Mouse (Mus musculus) CH12.LX (cell line): ENCODE data around the gene Psmg3. TPM values are rescaled to one million over a fixed set of nuclear protein-coding genes. Genes with fewer than 3 reads are reported as not detected.

Experiments used
- DNase-seq: peaks from one replicate; pipeline ENCODE4 v3.0.0-alpha.2; 2013; ENCODE audit errors: extremely low read depth
- H3K27ac ChIP-seq: 2 replicates; pipeline ENCODE4 v1.5.1; 2012; ENCODE audit warnings: low read depth, mild to moderate bottlenecking, control low read depth, moderate library complexity; ENCODE audit not compliant: insufficient read depth
- H3K27me3 ChIP-seq: replicated peaks from 2 replicates; pipeline ENCODE3; 2012; ENCODE audit warnings: inconsistent platforms
- H3K36me3 ChIP-seq, 2 experiments: replicated peaks in 1 of 2; 2 replicates each; pipeline versions ENCODE3 to v1.6.1; 2012; ENCODE audit warnings: inconsistent platforms in 1 of 2, low read length in 1 of 2, mild to moderate bottlenecking in 1 of 2, mixed read lengths in 1 of 2, moderate library complexity in 1 of 2; ENCODE audit not compliant: control insufficient read depth in 1 of 2, insufficient read depth in 1 of 2
- H3K4me1 ChIP-seq, 2 experiments: 2 replicates each; pipeline ENCODE4 v1.6.1; 2012; ENCODE audit warnings: inconsistent platforms in 1 of 2, moderate library complexity in 1 of 2; ENCODE audit not compliant: insufficient read depth in 2 of 2, control insufficient read depth in 1 of 2
- H3K4me2 ChIP-seq: 2 replicates; pipeline ENCODE4 v1.6.1; 2012; ENCODE audit warnings: low read depth, mild to moderate bottlenecking, control low read depth; ENCODE audit not compliant: poor library complexity, insufficient read depth, severe bottlenecking
- H3K4me3 ChIP-seq, 3 experiments: fragments of 150-350 bp in 1 of 3; sonication (generic) in 1 of 3; replicated peaks in 1 of 3; 2 replicates each; pipeline versions ENCODE3 to v1.5.1; 2011 to 2012; ENCODE audit warnings: low read depth in 2 of 3, low read length in 2 of 3, mild to moderate bottlenecking in 2 of 3, moderate library complexity in 2 of 3, control low read depth in 1 of 3, improper control_type of control experiment in 1 of 3, inconsistent platforms in 1 of 3, mixed read lengths in 1 of 3; ENCODE audit not compliant: poor library complexity in 1 of 3
- H3K79me2 ChIP-seq: replicated peaks from 2 replicates; pipeline ENCODE4 v1.6.1; 2012; ENCODE audit warnings: mild to moderate bottlenecking, moderate library complexity; ENCODE audit not compliant: control insufficient read depth, poor library complexity, insufficient read depth, severe bottlenecking; ENCODE audit errors: extremely low read depth
- H3K9ac ChIP-seq: 2 replicates; pipeline ENCODE4 v1.6.1; 2012; ENCODE audit warnings: low read depth, mild to moderate bottlenecking, control low read depth, moderate library complexity; ENCODE audit not compliant: insufficient read depth
- H3K9me3 ChIP-seq: replicated peaks from 2 replicates; pipeline ENCODE3; 2012; ENCODE audit warnings: low read length, inconsistent platforms, mixed read lengths
- CHD1 ChIP-seq: IDR thresholded peaks from 2 replicates; pipeline ENCODE4 v1.6.1; 2012; ENCODE audit warnings: low read depth, low read length, improper control_type of control experiment, inconsistent platforms
- CTCF ChIP-seq, 2 experiments: IDR thresholded peaks in 1 of 2; conservative IDR thresholded peaks in 1 of 2; 2 replicates each; pipeline ENCODE4 v1.5.1; 2011 to 2012; ENCODE audit warnings: low read depth in 2 of 2, low read length in 2 of 2, improper control_type of control experiment in 1 of 2, inconsistent platforms in 1 of 2, mild to moderate bottlenecking in 1 of 2, moderate library complexity in 1 of 2
- E2F4 ChIP-seq: IDR thresholded peaks from 2 replicates; pipeline ENCODE4 v1.6.1; 2011; ENCODE audit warnings: low read depth, low read length, improper control_type of control experiment; ENCODE audit not compliant: insufficient replicate concordance
- EP300 ChIP-seq: IDR thresholded peaks from 2 replicates; pipeline ENCODE4 v1.6.1; 2011; ENCODE audit warnings: low read length, improper control_type of control experiment
- GABPA ChIP-seq: IDR thresholded peaks from 2 replicates; pipeline ENCODE4 v1.6.1; 2012; ENCODE audit warnings: low read depth, low read length, improper control_type of control experiment, inconsistent platforms; ENCODE audit not compliant: insufficient replicate concordance
- HCFC1 ChIP-seq: IDR thresholded peaks from 2 replicates; pipeline ENCODE4 v1.6.1; 2012; ENCODE audit warnings: low read depth, mild to moderate bottlenecking, inconsistent platforms, low read length, improper control_type of control experiment
- JUND ChIP-seq: conservative IDR thresholded peaks from 2 replicates; pipeline ENCODE4 v1.6.1; 2011; ENCODE audit warnings: low read depth, low read length, improper control_type of control experiment
- MAFK ChIP-seq: IDR thresholded peaks from 2 replicates; pipeline ENCODE4 v1.6.1; 2011; ENCODE audit warnings: low read length, improper control_type of control experiment; ENCODE audit not compliant: insufficient replicate concordance
- MEF2A ChIP-seq: IDR thresholded peaks from 2 replicates; pipeline ENCODE4 v1.6.1; 2014; ENCODE audit warnings: low read depth, mild to moderate bottlenecking, inconsistent platforms, low read length, improper control_type of control experiment, borderline replicate concordance
- NRF1 ChIP-seq: IDR thresholded peaks from 2 replicates; pipeline ENCODE4 v1.6.1; 2014; ENCODE audit warnings: low read depth, mild to moderate bottlenecking, inconsistent platforms, low read length, improper control_type of control experiment, moderate library complexity
- POLR2AphosphoS2 ChIP-seq: IDR thresholded peaks from 2 replicates; pipeline ENCODE4 v1.6.1; 2011; ENCODE audit warnings: low read depth, low read length, improper control_type of control experiment
- RAD21 ChIP-seq: IDR thresholded peaks from 2 replicates; pipeline ENCODE4 v1.6.1; 2011; ENCODE audit warnings: low read depth, mild to moderate bottlenecking, low read length, improper control_type of control experiment, moderate library complexity
- RCOR1 ChIP-seq: conservative IDR thresholded peaks from 2 replicates; pipeline ENCODE4 v1.6.1; 2012; ENCODE audit warnings: low read depth, mild to moderate bottlenecking, inconsistent platforms, low read length, improper control_type of control experiment
- SMC3 ChIP-seq: IDR thresholded peaks from 2 replicates; pipeline ENCODE4 v1.6.1; 2011; ENCODE audit warnings: low read depth, low read length, improper control_type of control experiment
- TBP ChIP-seq: conservative IDR thresholded peaks from 2 replicates; pipeline ENCODE4 v1.6.1; 2011; ENCODE audit warnings: low read depth, low read length, improper control_type of control experiment
- UBTF ChIP-seq: IDR thresholded peaks from 2 replicates; pipeline ENCODE4 v1.6.1; 2012; ENCODE audit warnings: low read depth, mild to moderate bottlenecking, inconsistent platforms, low read length, improper control_type of control experiment, moderate library complexity
- USF1 ChIP-seq: IDR thresholded peaks from 2 replicates; pipeline ENCODE4 v1.6.1; 2014; ENCODE audit warnings: low read depth, mild to moderate bottlenecking, inconsistent platforms, low read length, improper control_type of control experiment
- USF2 ChIP-seq: conservative IDR thresholded peaks from 2 replicates; pipeline ENCODE4 v1.6.1; 2011; ENCODE audit warnings: low read depth, low read length, improper control_type of control experiment
- dilution Hi-C: fragments of 300-500 bp; cut with MboI; formaldehyde crosslinking; loops from 2 replicates; pipeline ENCODE4 v1.14.3; 2020; ENCODE audit warnings: low sequenced_read_pairs; ENCODE audit not compliant: extremely low pct_unique_long_range_greater_than_20kb, extremely low pct_ligation_motif_present
- in situ Hi-C: fragments of 300-500 bp; cut with MboI; formaldehyde crosslinking; loops from 3 replicates; pipeline ENCODE4 v1.14.3; 2019; ENCODE audit warnings: low sequenced_read_pairs, low pct_ligation_motif_present, low pct_unique_long_range_greater_than_20kb, mixed read lengths
- polyA plus RNA-seq: library from polyadenylated mRNA; unstranded; fragments of >175 nt; gene quantifications from 2 replicates; pipeline ENCODE4 v1.2.1, GENCODE M21; 2012; ENCODE audit warnings: low read depth; ENCODE audit not compliant: insufficient read length
- total RNA-seq, 2 experiments: library from RNA; depleted of rRNA; stranded (reverse); fragments of 300-350 nt in 1 of 2; fragments of >200 nt in 1 of 2; gene quantifications; 2 replicates each; pipeline ENCODE4 v1.2.3; 2012 to 2014

Gene Psmg3
- total and polyA plus RNA-seq, 3 experiments, result 43.5 to 101 (median 57.3) TPM

GRCm38 (mm10) chr5:139849626-139850320, 23.1 kb upstream of the Psmg3 start (continued):
- no peak for TF ChIP-seq USF1
- TF ChIP-seq, all 38 proteins: peak for 0

GRCm38 (mm10) chr5:139839142-139839541, 12.5 kb upstream of the Psmg3 start:
- no peaks in the 10 kb centered on the region for H3K79me2 ChIP-seq
- H3K27me3 ChIP-seq, result peaks cover 24% of the 10 kb centered on the region
- DNase-seq, result no peak
- no peaks in the 10 kb centered on the region for H3K36me3 ChIP-seq
- no peak overlapping the region for H3K4me2 ChIP-seq
- no peak for TF ChIP-seq TBP
- TF ChIP-seq RCOR1, result no peak
- TF ChIP-seq MAFK, result no peak
- TF ChIP-seq EP300, result no peak
- no peak for TF ChIP-seq USF2
- TF ChIP-seq GABPA, result no peak
- no peak for TF ChIP-seq POLR2AphosphoS2
- TF ChIP-seq JUND, result no peak
- no peak for TF ChIP-seq HCFC1
- no peak for TF ChIP-seq NRF1
- TF ChIP-seq E2F4, result no peak
- in situ Hi-C loops, result loop anchor here (10.0 to 25.0 kb wide), 2 partner anchors 448 to 576 kb away; partner anchors contain the start of gene Eif3b
- peaks cover 4 to 5% of the 10 kb centered on the region in 2 experiments; a peak in 2 of 4 replicates for H3K4me1 ChIP-seq
- H3K9ac ChIP-seq, result no peak overlapping the region
- H3K4me3 ChIP-seq, result no peak overlapping the region
- no peak overlapping the region for H3K27ac ChIP-seq
- dilution Hi-C loops, result no loop called here
- peaks cover 4% of the 10 kb centered on the region for H3K9me3 ChIP-seq

GRCm38 (mm10) chr5:139838476-139838892, 11.8 kb upstream of the Psmg3 start:
- Histone ChIP-seq H3K36me3 (no peaks in the 10 kb centered on the region), H3K27me3 (peaks cover 20% of the 10 kb centered on the region), H3K27ac (no peak overlapping the region), H3K9me3 (peaks cover 2% of the 10 kb centered on the region), H3K79me2 (no peaks in the 10 kb centered on the region), H3K4me3 (no peak overlapping the region), H3K4me2 (no peak overlapping the region), H3K9ac (no peak overlapping the region), H3K4me1 (peaks cover 4 to 5% of the 10 kb centered on the region in 2 experiments; a peak in 2 of 4 replicates)
- DNase-seq, result peak; percentile 70
- in situ Hi-C loops, result loop anchor here (10.0 to 25.0 kb wide), 2 partner anchors 449 to 576 kb away; partner anchors contain the start of gene Eif3b
- dilution Hi-C loops, result no loop called here
- TF ChIP-seq UBTF (no peak), CHD1 (no peak), EP300 (no peak), SMC3 (peak; percentile 20), CTCF (conservative IDR thresholded peaks at IDR 0.05 in 1 of 2, IDR thresholded peaks at IDR 0.05 in 1 of 2; ENCODE audit: low read depth in 2 of 2, low read length in 2 of 2) (peak in 1 of 2 experiments; percentile 63; a peak in 3 of 4 replicates), RAD21 (peak; percentile 56), MEF2A (no peak)
